Mouse (Mus musculus) cerebellum, postnatal 4 days (tissue): Measurements from ENCODE around the gene M6pr.

Source experiments
- DNase-seq, 2 experiments: peaks; one replicate each; pipeline ENCODE4 v3.0.0; 2022; ENCODE audit warnings: low spot score in 2 of 2, mixed read lengths in 1 of 2

The M6pr gene

DNA sequence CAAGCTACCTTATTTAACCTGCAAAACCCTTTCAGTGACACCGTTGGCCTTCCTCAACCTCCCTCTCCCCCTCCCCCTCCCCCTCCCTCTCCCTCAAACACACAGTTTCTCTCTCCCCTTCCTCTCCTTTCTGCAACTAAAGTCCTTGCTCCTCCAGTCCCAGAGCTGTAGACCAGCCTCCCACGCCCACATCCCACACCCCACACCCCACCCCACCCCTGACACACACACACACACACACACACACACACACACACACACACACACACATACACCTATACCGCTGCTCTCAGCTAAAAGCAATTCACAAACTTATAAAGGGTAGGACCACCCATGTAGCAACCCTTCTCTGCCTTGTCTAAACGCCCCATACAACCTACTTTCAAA lies 10.3 kb upstream of the M6pr start:
- no peak for DNase-seq

DNA sequence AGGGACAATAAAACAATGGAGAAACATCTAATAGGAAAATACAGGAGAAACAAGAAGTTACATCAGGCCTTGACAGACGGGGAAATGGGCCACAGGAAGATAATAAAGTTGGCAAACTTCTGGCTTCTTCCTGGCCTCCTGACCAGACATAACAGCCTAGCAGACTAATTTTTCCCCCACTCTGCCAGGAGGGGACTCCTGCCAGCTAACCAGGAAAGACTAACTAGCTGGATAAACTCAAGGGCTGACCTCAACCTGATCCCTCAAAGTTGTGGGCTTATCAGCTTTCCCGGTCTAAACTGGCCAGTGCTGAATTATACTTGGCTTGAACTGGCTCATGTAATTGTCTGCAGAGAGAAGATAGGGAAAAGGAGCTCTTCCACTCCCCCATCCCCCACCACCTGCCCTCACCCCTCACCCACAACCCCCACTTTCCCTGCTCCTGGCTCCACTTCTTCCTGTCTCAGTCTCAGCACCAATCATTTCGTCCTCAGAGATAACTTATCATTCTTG lies 8.8 kb upstream of the M6pr start:
- no peak for DNase-seq

DNA sequence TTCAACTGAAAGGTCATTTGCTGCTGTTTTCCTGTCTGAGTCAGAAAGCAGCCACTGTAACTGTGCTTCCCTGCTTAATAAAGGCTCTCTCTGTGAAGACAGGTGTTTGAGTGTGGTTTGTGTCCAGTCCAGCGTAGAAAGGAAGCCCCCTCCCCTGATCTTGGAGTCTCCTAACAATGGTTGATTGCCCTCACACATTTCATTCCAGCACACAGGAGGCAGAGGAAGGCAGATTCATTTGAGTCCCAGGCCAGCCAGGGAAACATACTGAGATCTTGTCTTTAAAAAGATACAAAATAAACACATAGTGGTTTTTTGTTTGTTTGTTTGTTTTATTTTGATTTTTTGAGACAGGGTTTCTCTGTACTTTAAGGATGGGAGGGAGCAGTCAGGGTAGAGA lies 6.4 kb upstream of the M6pr start:
- no peak for DNase-seq

DNA sequence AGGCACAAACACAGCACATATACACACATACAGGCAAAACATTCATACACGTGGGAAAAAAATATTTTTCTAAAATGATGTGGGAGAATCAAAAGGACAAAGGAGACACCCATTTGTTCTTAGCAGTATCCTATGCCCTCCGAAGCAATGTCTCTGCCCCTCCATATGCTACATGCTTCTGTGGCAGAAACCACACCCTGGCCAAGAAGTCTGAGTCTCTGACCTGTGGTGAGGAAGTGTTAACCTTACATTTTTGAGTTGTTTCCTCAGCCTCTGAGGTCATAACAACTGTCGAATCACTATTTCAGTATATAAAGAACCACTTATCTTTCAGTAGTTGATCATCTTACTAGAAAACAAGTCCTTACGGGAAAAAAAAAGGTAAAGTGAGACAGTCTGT lies 5.9 kb upstream of the M6pr start:
- DNase-seq, result no peak

DNA sequence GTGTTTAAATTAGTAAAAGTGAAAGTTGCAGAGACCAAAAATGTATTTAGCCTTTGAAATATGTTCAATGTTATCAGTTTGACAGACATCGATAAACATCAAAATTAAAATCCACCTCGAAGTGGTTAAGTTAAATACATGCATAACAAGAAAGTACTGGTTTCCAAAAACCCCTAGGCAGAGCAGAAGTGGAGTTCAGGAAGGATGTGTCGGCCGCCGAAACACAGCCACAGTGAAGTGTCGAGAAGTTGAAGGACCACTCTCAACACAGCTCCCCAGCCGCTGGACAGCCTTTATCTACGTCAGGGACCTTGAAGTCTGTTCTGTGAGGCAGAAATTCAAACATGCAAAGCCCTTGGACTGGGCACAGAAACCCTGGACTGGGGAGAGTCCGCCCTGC lies 5.0 kb upstream of the M6pr start:
- DNase-seq, result no peak

DNA sequence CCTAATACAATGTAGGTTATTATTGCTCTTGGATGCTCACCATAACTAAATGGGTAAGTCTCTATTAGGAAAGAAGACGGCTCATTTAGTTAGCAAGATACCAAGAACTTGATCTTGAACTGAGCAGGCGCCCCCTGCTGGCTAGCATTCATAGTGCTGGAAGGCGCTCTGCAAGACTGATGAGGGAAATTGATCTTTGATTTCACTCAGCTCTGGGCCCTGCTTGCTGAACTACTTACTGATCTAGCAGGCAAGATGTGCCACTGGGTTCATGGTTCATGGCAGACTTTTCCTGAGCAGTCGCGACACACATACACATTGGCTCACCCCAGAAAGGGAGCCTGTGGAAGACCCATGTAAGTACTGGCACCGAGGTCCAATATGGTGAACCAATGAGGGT lies 4.2 kb upstream of the M6pr start:
- peak; percentile 72 to 83 for DNase-seq

DNA sequence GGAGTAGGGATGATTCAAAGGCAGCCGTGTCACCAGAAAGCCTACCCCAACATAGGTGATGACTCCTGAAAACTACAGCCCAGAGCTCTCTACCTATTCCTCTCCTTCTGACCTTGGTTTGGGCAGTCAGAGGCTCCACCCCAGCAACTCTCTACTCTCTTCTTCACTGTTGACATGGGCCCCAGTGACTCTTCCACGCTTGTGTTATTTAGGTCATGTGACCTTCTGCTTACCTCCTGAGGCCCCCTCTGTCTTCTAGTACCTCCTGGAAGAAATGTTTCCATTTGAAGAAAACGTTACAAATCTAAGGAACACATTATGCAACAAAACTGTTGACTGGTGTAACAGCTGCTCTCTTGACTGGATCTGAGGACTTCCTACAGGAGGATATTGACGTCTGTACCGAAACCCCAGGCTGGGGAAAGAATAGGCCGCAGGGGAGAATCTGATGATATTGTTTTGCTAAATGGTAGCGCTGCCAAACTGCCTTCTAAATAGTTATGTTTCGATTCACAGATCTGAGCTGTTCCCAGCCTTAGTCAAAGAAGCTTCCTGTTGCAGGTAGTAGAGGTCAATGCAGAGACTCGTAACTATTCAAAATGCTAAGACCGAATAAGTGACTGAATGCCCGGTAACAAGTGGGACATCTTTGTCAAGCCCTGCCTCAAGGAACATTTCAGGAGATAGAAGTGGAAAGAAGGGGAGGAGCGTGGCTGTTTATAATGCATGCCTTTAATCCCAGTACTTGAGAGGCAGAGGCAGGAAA lies 3.5 kb upstream of the M6pr start:
- DNase-seq, result no peak

DNA sequence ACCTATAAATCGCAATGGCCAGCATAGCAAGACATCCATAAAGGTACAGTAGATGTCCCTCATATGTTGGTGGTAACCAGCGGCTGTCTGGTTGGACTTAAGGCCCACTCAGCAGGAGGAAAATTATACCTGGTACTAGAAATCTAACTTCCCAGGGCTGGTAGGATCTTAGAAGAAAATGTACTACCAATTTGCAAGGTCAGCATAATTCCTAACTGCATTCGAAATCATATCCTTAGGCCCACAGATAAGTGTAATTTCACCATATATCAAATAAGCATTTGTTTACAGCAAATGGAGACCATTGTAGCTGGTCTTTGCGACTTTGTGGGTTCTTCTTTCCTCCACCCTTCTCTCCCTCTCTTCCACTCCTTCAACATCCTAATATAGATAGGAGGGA lies 1.8 kb upstream of the M6pr start:
- no peak for DNase-seq

DNA sequence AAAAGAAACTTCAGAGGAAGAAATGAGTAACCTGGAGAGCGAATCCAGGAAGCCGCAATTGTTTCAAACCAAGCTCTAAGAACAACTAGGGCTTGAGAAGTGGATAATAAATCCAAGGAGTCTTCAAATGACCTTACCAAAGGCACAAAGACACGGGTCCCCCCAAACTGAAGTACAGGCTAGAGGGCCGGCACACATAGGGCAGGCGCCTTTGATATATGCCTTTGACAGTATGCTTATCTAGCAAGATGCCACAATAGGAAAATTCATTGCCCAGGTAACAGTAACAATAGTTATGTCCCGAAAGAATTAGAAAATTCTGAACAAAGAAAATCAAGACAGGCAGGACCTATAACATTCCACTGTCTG lies 400 bp upstream of the M6pr start:
- no peak for DNase-seq

DNA sequence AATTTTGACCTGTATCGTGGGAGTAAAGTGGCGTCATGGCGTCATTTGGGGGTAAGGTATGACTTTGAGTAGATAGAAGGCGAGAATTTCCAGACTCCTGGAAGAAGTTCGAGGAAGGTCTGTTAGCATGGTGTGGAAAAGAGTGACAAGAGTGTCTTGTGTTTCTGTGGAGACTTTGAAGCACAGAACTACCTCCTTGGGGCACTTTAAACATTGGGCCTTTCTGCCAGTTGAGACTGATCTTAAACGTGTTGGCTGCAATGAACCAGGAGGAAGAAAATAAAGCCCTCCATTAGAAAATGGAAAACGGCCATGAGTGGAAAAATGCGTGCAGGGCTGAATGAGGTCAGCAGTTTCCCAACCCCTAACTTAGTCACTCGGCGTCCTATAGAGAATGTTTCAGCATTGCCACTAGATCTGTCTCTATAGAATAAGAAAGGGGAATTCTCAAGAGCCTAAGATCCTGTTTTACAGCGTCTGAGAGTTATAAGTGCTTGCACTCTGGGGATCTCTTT lies 983 bp downstream of the M6pr start:
- no peak for DNase-seq

DNA sequence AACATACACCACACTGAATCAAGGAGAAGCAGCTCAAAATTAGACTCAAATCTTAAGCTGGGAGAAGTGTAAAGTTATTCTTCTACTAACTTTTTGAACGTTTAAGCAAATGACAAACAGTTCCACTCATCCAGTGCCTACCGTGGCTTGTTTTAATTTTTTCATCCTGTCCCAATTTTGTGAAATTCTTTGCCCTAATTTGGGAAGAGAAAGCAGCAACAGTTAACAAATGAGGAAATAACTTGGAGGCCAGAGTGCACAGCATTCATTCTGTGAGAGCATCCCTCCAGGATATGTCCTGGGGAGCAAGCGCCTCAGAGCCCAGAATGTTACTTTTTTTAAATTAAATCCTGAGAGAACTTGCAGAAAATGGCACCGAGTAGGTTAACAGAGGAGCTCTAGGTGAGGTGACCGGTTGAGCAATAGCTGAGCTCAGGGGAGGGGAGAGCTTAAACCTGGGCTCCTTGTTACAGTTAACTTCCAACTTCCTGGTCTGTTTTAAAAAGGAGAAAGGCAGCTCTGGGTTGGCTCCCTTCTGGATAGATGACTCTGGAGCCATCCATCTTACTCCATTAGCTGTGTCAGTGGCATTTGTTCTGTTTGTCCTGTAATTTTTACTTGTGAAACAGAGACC lies 1.8 kb downstream of the M6pr start:
- DNase-seq, result no peak

DNA sequence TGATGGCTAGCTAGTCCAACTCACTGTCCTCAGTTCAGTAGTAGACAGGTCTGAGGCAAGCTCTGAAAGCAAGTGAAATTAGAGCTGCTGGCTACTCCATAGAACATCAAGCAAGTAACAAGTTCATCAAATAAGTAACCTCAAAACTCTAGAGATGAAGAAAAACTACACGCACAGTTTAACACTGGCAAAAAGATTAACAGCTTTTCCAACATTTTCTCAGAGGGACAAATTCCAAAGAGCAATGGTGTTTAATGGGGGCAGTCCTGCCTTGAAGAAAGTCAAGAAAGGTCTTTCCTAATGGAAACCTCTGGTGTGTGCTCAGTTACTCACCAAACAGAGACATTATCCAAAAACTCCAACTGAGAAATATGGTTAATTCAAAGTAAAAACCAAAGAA lies 10.2 kb downstream of the M6pr start:
- no peak for DNase-seq

DNA sequence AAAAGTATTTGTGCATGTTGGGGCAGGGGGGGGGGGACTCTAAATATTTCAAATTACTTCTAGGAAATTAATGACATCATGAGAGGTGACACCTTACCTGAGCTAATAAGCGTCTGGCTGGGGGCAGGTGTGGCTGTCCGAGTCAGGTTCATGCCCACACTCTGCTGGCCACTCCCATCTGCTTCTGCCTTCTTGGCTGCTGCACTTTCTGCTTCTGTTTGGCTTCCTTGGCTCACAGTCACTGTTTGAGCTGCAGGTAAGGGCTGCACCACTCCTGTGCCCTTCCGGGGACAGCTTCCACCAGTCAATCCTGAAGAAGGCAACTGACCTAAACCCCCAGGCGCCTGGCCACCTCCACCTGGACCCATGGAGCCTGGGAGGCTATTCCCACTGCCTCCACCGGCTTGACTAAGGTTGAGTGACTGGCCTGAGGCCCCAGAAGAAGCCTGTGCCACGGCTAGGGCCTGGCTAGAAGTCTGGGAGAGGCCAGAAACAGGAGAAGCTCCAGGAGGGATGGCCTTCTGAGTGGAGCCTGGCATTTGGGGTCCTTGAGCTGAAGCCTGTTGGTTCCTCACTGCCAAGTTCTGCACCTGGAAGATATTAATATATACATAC lies 16.9 kb downstream of the M6pr start:
- no peak for DNase-seq

DNA sequence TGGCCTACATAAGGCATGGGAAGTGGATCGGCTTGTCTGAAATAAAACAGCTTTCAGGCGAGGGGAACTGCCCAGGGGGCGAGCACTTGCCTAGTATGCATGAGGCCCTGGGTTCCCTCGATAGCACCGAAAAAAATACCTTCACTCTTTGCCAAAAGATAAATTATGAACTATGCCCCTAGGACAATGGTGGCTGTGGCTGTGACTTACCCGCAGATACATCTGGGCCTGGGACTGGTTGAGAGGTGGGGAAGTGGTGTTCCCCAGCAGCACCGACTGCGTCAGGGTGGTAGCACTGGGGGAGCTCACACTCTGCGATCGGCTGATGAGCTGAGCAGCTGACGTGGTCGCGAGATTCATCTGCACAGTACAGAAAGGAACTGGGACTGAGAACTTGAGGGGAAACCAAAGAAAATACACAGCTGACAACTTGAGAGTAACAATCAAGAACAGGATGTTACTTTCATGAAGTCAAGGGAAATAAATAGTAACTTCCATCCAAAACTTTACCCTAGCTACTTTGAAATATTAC lies 24.6 kb downstream of the M6pr start:
- no peak for DNase-seq

DNA sequence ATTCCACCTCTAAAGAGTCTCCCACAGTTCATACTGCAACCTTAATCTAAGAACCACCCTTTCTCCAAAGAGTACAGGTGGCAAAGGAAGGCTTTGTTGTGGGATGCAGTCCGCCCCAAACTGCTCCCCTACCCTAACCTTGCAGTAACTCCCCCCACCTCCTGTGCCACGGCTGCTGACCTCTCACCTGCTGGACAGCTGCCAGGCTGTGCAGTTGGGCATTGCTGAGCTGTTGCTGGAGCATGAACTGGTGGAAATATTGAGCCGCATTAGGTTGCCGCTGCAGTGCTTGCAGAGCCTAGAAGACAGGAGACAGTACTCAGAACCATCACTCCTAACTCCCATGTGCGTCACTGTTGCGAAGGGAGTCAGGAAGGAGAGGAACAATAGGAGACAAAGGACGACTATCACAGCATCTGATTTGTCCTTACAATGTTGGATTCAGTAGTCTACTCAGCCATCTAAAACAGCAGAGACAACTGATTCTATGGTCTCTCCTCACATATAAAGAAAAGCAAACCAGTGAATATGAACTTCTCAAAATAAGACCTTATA lies 26.3 kb downstream of the M6pr start:
- DNase-seq, result no peak

DNA sequence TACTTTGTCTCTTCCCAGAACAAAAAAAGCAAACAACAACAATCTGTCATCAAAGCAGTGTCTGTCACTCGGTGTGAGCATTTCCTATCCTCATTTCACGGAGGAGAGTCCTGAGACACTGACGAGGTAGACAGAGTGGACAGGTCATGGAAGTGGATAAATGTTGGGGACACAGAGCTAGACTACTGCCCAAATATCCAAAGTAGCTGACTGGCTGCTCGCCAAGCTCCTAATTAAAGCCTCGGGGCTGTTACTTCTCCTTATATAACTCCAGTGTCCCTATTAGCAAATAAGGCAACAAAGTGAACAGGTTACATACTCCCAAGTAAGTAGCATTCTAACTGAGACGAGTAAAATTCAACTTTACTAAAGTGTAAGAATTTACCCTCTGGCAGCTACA lies 29.0 kb downstream of the M6pr start:
- no peak for DNase-seq

DNA sequence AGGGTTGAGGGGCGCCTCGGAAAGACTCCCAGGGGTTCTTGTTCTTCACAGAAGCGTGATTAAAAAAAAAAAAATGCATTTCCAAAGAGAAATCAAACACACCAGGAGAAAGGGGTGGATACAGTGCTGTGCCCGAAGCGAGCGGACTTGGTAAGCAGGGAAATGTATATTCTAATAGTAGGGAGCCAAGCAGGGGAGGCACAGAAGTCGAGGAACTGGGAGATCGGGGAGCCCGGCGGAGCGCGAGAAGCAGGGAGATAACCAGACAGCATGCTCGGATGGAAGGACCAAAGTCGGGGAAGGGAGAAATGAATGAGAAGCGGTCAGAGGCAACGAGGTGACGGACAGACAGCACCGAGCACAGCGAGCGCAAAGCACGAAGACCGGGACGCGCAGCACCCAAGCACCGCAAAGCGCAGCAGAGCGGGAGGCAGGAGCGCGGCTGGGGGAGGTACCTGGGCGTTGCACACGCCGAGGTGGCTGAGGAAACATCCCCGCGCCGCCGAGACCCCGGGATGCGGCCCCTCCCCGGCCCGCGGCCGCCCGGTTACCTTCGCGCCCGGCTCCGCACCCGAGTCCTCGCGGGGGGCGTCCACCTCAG lies 30.6 kb downstream of the M6pr start:
- DNase-seq, result peak; percentile 28 to 64

DNA sequence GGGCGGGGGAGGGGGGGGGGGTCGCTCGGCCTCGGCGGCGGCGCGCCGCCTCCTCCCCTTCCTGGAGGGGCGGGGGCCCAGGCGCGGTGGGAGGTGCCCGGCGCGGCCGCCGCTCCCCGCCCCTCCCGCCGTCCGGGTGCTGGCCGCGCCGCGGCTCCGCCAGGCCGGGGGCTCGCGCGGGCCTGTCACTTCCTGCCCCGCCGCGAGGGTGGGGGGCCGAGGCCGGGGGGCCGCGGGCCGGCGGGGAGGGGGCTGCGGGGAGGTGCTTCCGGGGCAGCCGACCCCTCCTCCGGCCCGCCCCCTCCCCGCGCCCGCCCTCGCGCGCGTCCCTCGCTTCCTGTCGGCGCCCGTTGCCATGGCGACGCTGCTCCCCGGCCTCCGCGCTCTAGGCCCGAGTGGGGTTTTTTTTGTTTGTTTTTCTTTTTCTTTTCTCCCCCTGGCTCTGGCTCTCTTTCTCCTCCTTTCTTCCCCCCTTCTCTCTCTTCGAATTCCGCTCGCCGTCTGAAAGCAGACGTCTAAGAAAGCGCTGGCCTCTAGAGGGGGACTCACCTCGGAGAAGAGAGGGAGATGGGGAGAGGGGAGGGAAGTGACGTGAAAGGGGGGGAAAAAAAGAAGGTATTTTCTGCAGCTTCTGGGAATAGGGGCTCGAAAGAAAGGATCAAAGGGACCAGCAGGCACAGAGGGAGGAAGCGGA lies 31.3 kb downstream of the M6pr start:
- DNase-seq, result peak; percentile 72 to 85

DNA sequence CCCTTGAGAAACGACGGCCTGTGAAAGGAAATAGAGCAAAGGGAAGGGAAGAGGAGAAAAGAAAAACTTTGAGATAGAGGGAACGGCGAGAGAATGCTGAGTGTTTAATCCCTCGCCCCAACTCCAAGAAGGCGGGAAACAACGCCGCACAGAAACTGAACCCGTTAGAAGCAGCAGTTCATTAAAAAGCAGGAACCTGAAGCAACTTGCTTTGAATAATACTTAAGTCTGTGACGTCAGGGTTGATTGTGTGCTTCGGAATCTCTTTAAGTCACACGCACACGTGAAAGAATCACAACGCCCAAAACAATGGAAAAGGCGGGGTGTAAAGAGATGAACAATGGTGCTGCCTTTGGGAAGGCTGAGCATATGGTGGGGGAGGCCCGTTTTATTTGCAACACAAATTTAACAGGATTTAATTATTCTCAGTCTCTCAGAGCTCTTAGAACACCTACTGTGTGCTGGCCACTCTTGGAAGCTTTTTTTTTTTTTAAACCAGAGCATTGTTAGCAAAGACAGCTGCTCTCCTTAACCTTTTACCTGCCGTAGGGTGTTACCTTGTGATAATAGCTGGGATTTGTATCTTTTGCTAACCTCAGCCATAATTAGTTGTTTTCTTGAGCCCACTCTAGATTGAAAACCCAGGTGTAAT lies 32.0 kb downstream of the M6pr start, which contains the start of gene Phc1:
Phc1 (minus strand) TSS at position 213 of the 652 bp plus-strand sequence.
- DNase-seq, result no peak

DNA sequence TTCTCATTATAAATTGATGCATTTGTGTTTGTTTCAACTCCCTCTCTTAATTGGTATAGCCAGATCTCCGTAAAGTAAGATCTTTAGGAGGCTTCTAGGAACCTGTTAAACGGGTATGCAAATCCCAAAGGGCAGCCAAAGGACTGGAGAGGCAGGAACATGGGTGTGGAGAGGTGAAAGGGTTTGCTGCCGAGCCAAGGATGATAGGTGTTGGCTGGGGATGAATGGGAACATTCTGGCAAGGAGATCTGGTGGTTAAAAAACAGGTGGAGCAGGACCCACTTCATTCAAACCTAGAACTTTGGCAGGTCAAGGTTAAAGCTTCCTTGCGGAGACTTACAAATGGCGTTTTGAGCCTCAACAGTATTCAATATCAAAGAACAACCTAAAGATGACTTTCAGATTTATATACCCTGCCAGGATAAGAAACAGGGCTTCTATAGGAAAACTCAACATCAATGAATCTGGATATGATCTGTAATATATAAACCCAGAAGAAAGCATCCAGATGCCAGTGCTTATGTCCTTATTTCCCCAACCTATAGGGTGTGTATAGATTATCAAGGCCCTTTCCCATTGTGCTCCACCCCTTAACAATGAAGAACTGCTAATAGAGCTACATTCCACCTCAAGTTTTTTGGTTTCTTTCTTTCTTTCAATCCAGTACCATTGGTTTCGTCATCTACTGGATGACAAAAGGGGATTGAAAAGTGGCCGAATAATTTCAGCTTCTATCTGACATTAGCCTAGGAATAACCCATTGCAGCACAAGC lies 32.7 kb downstream of the M6pr start:
- DNase-seq, result no peak
